Mouse (Mus musculus) midbrain, embryonic 13.5 days (tissue): ENCODE results near the gene Nsfl1c. TPM values are rescaled to one million over a fixed set of nuclear protein-coding genes. Genes with fewer than 3 reads are reported as not detected.

Experiments
- ATAC-seq: fragments of 200-750 bp; cut with Nextera tagmentation; 2 replicates; pipeline ENCODE4 v1.8.0; 2017; ENCODE audit warnings: mild to moderate bottlenecking, moderate TSS enrichment, moderate library complexity
- H3K27ac ChIP-seq: fragments of 300-500 bp; sonication (generic); 2 replicates; pipeline ENCODE4 v1.5.1; 2015; ENCODE audit warnings: inconsistent platforms, mild to moderate bottlenecking, moderate library complexity
- H3K27me3 ChIP-seq: fragments of 300-500 bp; sonication (generic); 2 replicates; pipeline ENCODE4 v1.6.1; 2015; ENCODE audit warnings: mild to moderate bottlenecking, inconsistent platforms
- H3K36me3 ChIP-seq: fragments of 300-500 bp; sonication (generic); 2 replicates; pipeline ENCODE4 v1.6.1; 2015; ENCODE audit warnings: mild to moderate bottlenecking, inconsistent platforms
- H3K4me1 ChIP-seq: fragments of 300-500 bp; sonication (generic); replicated peaks from 2 replicates; pipeline ENCODE4 v1.6.1; 2015; ENCODE audit warnings: inconsistent platforms
- H3K4me2 ChIP-seq: fragments of 300-500 bp; sonication (generic); replicated peaks from 2 replicates; pipeline ENCODE4 v1.6.1; 2015; ENCODE audit warnings: moderate library complexity, mild to moderate bottlenecking, inconsistent platforms
- H3K4me3 ChIP-seq: fragments of 300-500 bp; sonication (generic); replicated peaks from 2 replicates; pipeline ENCODE4 v1.5.1; 2015; ENCODE audit warnings: mild to moderate bottlenecking, inconsistent platforms
- H3K9ac ChIP-seq: fragments of 300-500 bp; sonication (generic); replicated peaks from 2 replicates; pipeline ENCODE4 v1.6.1; 2015; ENCODE audit warnings: mild to moderate bottlenecking, inconsistent platforms
- H3K9me3 ChIP-seq: fragments of 300-500 bp; sonication (generic); 2 replicates; pipeline ENCODE4 v1.6.1; 2016; ENCODE audit warnings: mild to moderate bottlenecking, inconsistent platforms
- WGBS: fragments of 180-500 bp; shearing (Covaris S2); methylation state at CpG from one replicate; pipeline ENCODE4 v1.1.7; 2015; 5-methylcytosine and 5-hydroxymethylcytosine counted together
- polyA plus RNA-seq: library from polyadenylated mRNA; unstranded; fragments of >200 nt; fragmentation: Nextera tagmentation; extraction: Ambion mirVana; gene quantifications from 2 replicates; pipeline ENCODE4 v1.2.1, GENCODE M21; 2015

Nsfl1c gene
- polyA plus RNA-seq, 1 experiment from 2014 or later, result 292 TPM

DNA sequence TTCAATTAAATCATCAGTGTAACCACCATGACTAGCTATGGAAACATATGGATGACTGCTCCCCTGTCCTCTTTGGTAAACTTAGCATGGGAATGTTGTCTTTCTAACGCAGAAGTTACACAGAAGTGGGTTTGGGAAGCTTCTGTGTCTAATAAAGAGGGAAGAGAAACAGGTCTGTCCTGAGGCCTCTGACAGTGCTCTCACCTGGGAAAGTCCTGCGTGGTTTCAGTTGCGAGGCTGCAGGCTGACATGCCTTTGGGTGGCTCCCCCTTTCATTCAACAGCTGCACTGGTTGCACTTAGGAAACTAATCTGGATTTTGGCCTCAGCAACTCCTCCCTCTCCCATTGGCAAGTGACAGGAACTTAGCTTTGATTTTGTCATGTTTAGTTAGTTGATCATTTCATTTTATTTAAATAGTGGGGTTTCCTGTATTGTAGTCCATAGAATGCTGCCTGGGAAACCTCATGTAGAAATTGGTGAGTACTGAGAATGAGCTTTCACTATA lies 55.7 kb downstream of the Nsfl1c start:
- Histone ChIP-seq H3K27ac (no peak overlapping the region), H3K27me3 (no peaks in the 10 kb centered on the region), H3K9me3 (no peaks in the 10 kb centered on the region), H3K4me2 (no peak overlapping the region), H3K9ac (no peak overlapping the region), H3K36me3 (peaks cover 70% of the 10 kb centered on the region), H3K4me3 (no peak overlapping the region), H3K4me1 (peaks cover 28% of the 10 kb centered on the region)
- WGBS, result 96% methylated on average over 3 of the region's 3 CpGs
- no peak for ATAC-seq

Other genes with a start within 250 kb of the Nsfl1c start
- gene 4921509C19Rik, start 18.0 kb upstream of the Nsfl1c start, polyA plus RNA-seq, result not detected in 2 replicates
- 507 and 515 TPM in 2 replicates for gene Fkbp1a, start 48.3 kb downstream of the Nsfl1c start, polyA plus RNA-seq
- gene Sdcbp2, start 78.4 kb downstream of the Nsfl1c start, polyA plus RNA-seq, result 0.61 and 0.62 TPM in 2 replicates
- 9.4 and 12.6 TPM in 2 replicates for gene Snph, start 138.4 kb downstream of the Nsfl1c start, polyA plus RNA-seq
- gene Rad21l, start 174.4 kb downstream of the Nsfl1c start, polyA plus RNA-seq, result not detected in 2 replicates
- 15.1 and 16.0 TPM in 2 replicates for gene Tmem74b, start 207.8 kb downstream of the Nsfl1c start, polyA plus RNA-seq